Mouse (Mus musculus) thymus, postnatal 36 days (tissue): ENCODE measurements around the gene Rsf1.

Experiments used
- DNase-seq, 2 experiments: peaks; one replicate each; pipeline ENCODE4 v3.0.0; 2022; ENCODE audit warnings: mixed read lengths in 2 of 2

Gene Rsf1

DNA sequence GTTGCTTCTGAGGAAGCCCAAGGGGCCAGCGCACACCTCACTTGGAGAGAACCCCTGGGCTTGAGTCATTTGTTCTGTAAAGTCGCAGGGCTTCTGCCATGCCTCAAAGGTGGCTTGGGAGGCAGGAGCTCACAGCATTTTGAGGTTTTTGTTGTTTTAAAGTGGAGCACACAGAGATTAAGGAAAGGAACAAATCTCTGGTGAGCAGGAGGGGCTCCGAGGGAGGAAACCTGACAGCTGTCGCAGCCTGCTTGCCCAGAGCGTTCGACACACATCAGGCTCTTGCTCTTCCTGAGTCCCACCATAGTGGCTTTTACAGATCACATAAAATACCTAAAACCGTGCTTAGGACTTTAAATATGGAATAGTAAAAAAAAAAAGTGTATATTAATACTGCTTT lies 147.1 kb downstream of the Rsf1 start:
- DNase-seq: peak; percentile 52 to 63

DNA sequence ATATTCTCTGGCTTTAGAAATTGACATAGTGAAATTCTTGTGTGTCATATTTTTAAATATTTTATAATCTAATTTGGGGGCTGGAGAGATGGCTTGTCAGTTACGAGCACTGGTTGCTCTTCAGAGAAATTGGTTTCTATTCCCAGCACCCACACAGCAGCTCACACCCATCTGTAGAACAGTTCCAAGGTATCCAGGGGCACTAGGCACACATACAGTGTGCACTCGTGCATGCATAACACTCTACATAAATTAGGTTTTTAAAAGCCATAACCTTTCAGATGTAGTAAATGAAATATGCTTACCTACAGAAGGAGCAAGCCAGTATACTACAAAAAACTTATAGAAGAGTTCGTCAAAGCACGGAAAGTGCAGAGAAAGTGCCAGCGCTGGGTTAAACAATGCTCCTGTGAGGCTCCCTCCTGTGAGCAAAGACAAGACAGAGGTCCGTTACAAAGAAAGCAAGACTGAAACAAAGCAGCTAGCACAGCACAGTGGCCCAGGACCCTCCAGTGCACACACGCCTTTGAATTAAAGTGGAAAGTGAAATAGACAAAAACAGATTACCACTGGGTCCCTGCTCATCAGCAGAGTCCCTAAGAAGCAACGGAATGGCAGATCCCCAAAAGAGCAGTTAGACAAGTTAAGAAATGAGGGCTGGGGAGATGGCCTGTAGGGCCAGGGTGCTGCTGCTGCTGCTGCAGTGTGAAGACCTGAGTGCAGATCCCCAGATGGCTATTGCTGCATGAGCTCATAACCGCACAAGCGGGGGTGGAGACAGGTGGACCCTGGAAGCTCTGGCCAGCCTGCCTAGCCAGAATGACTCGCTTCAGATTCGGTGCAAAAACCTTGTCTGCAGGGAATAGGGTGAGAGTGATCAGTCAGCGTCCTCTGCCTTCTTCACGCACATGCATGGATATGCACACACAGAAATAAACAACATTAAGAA lies 149.3 kb downstream of the Rsf1 start:
- DNase-seq: peak; percentile 52 to 55

DNA sequence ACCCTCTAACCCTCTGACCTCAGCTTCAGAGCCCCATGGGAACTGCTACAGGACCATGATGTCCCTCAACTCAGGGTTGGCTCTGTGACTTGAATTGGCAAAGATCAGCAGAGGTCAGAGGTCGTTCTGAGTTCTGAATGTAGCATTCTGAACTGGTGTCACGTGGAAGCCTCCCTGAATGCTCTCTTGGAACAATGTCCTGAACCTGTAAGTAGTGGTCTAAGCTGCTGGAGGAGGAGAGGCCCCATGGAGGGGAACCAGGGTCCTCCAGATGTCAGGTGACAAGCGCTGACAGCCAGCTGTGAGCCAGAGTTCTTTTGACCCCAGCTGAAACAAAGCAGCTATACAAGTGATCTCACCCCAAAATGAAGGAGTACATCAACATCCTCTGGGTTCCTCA lies 150.7 kb downstream of the Rsf1 start:
- peak; percentile 65 to 82 for DNase-seq

DNA sequence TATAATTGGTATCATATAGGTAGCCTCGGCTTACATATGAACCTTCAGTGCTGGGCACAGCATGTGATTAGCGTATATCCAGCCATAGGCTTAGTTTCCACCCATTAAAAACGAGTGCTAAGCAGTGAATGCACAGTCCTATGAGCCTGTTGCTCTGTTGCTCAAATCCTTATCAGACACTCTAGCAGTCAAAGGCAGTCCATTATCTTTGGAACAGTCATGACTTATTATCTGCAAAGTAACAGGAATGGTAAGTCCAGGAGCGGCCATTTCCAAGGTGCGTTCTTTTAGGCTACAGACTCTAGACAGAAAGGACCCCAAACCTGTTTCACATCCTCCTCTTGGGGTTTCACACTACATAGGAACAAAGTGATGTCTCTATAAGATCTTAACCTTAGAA lies 153.9 kb downstream of the Rsf1 start:
- DNase-seq: no peak

DNA sequence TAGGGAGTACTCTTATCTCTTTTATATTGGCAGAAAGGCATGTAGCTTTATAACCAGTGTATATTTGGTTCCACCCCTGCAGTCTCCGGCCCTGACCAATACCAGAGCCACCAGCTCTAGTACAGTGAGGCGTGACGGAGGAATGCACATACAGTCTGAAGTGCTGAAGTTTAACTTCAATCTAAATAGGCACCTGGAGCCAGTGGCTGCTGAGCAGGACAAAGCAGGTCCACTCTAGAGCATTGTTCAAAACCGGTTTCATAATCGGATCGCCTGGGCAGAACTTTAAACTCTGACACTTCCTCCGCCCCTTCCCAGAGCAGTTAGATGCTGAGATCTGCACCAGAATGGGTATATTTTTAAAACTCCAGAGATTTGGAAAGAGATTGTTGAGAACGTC lies 155.3 kb downstream of the Rsf1 start:
- peak in 1 of 2 experiments; percentile 39 for DNase-seq

DNA sequence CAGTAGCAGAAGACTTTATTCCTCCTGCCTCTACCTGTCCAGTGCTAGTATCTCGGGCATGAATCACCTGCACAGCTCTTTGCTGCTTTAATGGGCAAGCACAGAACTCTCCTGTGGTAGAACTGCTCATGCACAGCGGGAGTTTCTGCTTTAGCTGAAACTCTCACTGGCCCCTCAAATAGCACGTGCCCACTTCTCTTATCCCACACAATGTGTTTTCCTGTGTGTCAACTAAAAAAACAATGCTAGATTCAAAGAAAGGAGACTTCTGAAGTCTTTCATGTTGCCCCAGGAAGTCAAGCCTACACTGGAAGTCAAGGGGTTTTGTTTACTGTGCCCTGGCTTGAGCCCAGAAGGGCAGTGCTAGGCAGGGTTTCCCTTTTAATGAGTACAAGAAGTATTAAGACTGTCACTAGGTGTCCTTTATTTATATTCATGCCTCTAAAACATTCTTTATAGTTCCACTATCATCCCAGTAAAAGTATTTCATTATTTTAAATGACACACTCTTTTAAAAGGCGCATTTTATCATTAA lies 156.3 kb downstream of the Rsf1 start:
- DNase-seq: peak in 1 of 2 experiments; percentile 31

DNA sequence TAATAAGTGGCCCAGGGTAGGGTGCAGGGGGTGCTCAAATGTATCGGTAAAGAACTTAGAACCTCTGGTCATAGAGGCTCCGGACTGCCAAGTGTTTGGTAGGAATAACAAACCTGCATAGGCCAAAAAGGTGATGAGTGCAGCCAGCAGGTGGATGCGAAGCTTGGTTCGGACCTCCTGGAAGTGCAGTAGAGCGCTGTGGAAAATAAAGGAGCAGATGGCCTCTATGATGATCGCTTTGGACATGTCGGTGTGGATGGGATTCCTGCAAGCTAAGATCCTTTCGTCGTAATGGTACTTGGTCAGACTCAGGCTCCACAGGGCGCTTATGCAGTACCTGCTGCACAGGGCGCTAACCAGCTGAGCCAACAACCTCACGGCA lies 157.6 kb downstream of the Rsf1 start:
- DNase-seq: no peak

DNA sequence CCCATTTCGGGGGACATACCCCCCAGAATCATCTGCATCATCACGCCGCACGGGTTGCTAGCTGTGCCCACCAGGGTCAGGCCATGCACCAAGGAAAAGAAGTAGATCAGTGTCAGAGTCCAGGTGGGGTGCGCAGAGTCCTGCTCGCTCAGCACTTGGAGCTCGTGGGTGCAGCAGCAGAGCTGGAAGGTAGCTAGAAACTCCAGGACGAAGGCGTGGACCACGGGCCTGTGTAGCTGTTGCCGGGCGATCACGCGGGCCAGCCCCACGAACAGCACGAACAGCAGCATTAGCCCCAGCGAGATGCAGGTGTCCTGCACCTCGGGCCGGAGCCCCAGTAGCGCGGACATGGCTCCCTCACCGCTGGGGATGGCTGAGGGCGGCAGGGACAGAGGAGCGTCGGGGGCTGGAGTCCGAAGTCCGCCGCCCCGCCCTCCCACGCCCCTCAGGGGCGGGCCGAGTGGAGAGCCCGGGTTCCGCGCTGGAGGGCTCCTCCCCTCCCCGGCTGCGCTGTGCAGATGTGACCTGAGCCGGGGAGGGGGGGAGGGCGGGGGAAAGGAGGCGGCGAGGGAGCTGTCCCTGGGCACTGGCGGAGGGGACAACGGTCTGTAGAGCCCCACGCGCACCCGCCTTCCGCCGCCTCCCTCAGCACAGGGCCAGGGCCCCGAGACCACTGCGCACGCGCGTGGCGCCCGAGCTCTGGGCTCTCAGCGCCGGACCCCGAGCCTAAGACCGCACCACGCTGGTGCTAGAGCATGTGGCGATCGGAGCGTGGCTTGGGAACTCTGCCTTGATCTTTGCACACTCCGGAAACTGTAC lies 158.2 kb downstream of the Rsf1 start, which contains the start of gene Aqp11:
Gene Aqp11 (minus strand): TSS at position 652 of the 819 bp plus-strand sequence.
- peak; percentile 92 to 96 for DNase-seq

DNA sequence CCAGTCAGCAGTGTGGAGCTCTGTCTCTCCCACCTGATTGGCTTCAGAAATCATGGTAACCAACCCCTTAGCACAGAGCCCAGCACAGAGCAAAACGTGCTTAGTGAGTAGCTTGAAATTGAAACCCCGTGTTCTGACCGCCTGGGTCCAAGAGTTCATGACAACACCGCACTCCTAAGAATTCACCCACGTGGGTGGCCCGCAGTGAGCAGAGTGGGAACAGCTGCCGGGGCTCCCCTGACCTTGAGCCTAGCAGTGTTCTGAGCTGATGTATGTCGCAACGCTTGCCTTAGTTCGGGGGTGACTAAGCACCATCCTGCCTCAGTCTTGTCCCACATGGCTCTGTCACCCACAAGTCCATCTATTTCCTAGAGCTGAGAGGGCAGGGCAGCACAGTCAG lies 161.3 kb downstream of the Rsf1 start:
- no peak for DNase-seq

DNA sequence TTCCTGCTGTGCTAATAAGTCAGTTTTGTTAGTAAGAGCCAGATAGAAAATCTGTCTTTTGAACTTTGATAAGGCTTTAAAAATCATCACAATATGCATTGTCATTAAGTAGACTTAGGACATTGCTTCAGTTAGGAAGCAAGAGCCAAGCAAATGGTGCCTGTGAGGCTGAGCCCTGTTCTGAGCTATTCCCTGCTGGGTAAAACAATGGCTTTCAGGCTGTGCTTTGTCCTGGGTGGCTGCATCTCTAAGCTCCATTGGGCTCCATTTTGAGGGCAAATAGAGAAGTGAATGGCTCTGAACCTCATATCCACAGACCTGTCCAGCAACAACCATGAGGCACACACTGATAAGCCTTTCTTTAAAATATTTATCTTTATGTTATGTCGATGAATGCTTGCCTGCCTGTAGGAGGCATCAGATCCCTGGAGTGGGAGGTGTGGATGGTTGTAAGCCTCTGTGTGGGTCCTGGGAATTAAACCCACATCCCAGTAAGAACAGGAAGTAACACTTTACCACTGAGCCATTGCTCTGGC lies 162.1 kb downstream of the Rsf1 start:
- no peak for DNase-seq
